15 mouse cellular contexts compared by ENCODE assay signal in genomic region chr19:25326002-25326300, GRCm38 (mm10).
"Had no signal": no experiment of that assay in that cellular context is flagged by ENCODE, and none has a peak within 500 bp of the region (broad histone marks: within the 10 kb centered on the region; RNA-seq: fewer than 3 reads in every experiment).

No protein-coding gene starts in this region.

- H3K4me3 ChIP-seq: left cerebral cortex, adult 2 months; limb, embryonic 10.5 days; liver, embryonic 15.5 days; megakaryocyte, embryonic 14.5 days; midbrain, embryonic 12.5 days had no signal

- H3K36me3 ChIP-seq: limb, embryonic 10.5 days; liver, embryonic 15.5 days; midbrain, embryonic 12.5 days had no signal

- H3K9me3 ChIP-seq: limb, embryonic 10.5 days; liver, embryonic 15.5 days; midbrain, embryonic 12.5 days had no signal

- ATAC-seq: lung, postnatal 0 days had no signal

- H3K27ac ChIP-seq: left cerebral cortex, adult 2 months; liver, embryonic 15.5 days; midbrain, embryonic 12.5 days had no signal

- H3K4me1 ChIP-seq: liver, embryonic 15.5 days had no signal

- H3K9ac ChIP-seq: liver, embryonic 15.5 days; midbrain, embryonic 12.5 days had no signal

- H3K4me2 ChIP-seq: liver, embryonic 11.5 days; liver, embryonic 15.5 days; midbrain, embryonic 12.5 days had no signal

- DNase-seq: kidney, adult 11 months; kidney, adult 9 months; kidney, postnatal 10 days; kidney, postnatal 4 days; lung, adult 2 months; lung, postnatal 36 days; right cerebral cortex, postnatal 14 days; thymus, postnatal 36 days had no signal

- H3K27me3 ChIP-seq: liver, embryonic 15.5 days; midbrain, embryonic 12.5 days had no signal
